Mouse (Mus musculus): Measurements from ENCODE around the gene Fgfr2.
"Not testable (repeated sequence)": the region's sequence is repeated elsewhere in the genome, so short reads cannot be mapped to it uniquely, and the experiment has no call there.

The Fgfr2 gene

DNA sequence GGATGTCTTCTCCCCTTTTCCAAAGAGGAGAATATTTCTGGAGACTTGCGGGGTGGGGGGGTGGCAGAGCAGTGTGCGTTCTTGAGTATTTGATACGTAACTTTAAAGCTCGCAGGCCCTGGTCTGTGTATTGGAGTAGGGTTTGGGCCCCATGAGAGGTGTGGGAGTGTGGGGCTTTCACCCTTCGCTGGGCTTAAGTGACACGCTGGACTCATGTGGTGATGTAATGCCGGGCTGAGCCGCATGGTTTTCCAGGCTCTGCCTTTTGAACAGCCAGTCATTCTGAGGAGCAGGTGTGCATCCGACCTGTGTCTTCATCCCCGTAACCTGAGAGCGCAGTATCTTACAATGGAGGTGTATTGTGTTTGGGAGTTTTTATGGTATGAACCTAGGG lies 2429.4 kb downstream of the Fgfr2 start:
- no peak for DNase-seq

DNA sequence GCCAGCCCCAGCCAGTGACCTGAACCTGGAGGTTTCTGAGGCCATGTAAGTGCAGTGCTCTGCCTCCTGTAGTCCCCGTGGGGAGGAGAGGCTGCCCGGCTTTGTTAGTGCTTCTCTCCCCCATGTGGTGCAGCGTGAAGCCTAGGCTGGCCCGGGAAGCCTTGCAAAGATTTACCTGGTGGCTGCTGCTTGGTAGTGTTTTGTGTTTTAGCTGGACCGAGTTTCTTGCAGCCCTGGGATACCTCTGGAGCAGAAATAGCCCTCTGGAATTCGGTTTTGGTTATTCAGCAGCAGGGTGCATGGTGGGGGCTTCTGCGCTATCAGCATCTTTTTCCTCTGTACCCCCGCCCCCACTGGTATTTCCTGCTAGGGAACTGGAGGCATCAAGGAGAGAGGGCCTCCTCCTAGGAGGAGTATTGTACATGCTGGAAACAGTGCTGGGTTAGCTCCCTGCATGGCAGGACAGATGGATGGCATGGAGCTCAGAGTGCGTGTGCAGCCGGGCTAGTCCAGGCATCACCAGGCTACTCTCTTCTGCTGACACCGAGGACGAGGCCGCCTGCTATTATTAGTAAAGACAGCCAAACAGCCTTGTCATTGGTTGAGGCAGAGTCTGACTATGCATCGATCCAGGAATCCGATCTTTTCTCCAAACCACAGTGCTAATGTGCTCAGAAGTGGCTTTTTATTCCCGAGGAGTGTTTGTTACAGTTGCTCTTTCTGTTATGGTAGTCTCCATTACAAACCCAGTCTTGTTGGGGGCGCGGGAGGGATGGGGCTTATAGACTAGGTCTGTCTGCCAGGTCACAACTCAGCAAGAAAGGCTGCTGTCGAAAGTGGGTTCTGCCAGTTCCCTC lies 2430.0 kb downstream of the Fgfr2 start:
- peak; percentile 34 for DNase-seq

DNA sequence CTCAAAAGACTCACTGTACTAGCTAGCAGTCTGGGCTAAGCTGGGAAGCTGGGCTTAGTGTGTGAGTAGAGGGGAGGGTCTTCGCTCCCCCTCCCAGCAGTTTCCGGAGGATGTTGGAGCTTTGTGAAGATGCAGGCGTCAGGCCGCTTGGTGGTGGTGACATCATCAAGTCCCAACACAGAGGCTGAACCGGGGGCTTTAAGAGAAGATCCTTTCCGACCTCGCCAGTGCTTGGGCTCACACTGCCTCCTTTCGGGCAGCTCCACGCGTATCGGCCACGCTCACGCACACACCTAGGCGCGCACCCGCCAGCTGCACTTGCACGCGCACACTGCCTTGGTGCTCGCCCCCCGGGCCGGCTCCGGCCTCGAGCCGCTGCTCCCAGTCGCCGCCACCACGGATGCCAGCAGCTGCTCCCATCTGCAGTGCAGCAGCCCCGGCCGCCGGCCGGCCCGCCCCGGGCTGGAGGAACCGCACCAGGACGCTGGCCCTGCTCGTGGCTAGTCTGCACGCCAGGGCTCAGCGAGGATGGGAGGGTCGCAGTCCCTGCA lies 2430.7 kb downstream of the Fgfr2 start:
- peak; percentile 76 for DNase-seq

DNA sequence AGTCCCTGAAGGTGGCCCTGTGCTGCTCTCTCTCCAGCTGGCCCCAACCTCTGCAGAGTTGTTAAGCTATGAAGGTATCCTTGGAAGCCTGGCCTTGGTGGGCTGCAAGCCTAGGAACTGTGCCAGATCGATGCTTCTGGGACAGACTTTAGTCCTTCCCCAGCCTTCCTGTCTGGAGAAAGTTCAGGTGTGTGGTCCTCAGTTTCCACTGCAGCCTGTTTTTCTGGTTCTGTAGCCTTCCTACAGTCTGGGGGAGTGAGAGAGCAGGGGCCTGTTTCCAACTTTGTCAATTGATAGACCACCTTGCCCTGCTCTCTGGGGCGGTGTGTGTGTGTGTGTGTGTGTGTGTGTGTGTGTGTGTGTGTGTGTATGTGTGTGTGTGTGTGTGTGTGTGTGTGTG lies 2431.2 kb downstream of the Fgfr2 start:
- DNase-seq, result no peak

DNA sequence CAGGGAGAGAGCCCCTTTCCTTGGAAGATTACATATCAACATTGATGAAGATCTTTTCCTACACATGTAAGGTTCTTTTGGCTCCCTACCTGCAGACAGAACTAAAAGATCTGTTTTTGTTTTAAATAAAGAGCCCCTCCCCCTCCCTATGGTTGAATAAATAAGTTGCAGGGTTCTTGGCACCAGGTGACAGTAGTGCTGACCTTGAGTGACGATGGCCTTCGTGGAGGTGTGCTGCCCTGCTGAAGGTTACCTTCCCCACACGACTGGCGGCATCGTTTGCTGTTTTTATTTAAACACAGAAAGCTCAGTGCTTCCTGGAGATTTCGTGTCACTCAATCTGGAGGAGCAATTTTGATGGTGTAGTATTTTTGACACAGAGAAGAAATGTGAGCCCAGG lies 2432.3 kb downstream of the Fgfr2 start:
- DNase-seq, result no peak

DNA sequence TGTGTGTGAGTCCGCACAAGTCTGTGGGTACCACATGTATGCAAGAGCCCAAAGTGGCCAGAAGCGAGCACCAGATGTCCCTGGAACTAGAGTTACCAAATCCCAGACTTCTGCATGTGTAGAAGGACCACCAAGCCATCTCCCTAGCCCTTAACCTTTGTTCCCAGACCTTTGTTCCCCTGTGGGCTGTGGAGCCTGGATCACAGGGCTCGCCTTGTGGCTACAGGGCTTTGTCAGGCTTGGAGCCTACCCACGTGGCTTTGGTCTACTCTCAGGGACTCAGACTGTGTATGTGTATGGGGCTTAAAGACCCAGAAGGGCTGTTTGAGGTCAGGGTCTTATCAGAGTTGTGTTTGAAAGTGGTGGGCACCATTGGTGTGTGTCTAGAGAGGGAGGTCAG lies 2434.5 kb downstream of the Fgfr2 start:
- DNase-seq, result no peak

DNA sequence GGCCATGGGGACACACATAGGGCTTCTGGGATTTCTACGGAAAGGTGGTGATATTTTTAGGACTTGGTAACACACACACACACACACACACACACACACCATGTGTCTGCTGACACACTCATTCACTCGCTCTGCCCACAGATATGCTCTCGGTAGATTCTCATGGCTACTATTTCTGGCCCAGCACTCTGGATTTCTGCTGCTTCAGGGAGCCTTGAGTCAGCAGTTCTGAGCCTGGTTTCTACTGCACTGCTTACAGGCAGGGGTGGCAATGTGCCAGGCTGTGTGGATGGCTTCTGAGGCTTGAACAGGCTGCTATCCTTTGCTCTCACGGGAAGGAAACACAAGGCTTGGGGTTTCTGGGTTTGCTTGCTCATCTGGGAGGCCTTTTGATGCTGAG lies 2441.4 kb downstream of the Fgfr2 start:
- DNase-seq, result peak; percentile 83

DNA sequence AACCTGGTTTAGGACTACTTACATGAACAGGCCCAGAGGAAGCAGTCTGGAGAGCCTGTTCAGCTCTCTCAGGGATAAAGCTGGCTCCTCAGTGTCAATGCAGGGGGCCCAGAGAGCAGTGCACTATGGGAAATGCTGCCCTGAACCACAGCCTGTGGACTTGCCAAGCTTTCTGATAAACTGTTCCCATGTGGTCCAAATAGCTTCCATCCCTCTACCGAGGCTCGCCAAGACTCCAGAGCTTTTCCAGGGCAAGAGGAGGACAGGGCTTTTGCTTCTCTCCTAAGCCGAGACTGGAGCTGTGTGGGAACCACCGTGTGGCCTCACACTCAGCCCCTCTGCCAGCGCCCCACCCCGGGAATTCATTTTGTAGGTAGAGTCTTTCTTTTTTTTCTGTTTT lies 2444.7 kb downstream of the Fgfr2 start:
- no peak for DNase-seq

DNA sequence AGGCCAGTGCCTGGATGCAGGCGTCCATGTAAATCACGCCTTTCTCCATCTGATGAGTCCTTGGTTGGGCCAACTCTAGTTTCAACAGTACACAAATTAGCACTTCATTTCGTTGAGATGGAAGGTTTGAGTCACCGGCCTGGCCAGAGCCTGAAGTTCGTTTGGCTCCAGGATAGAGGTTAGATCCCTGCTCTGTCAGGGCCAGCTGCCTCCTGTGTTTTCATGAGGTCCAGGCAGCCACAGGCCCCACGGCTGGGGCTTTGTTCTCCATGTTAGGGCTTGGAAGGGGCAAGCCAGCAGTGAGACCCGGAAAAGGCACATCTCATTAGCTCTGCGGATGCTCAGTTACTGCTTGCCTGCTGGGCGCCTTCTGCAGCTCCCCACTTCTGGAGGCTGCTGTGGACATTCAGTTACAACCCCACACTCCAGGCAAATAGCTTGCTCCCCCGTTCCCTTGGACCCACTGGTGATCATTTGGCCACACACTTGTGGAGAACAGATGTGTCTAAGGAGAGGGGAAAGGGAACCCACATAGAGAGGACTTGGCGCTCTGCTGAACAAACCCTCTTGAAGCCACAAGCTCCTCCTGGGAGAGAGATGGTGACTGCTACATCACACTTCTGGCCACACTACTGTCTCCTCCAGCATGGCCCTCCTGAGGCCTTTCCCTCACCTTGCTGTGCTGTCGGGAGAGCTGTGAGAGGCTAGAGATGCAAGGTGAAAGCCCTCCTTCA lies 2445.4 kb downstream of the Fgfr2 start:
- DNase-seq, result no peak

DNA sequence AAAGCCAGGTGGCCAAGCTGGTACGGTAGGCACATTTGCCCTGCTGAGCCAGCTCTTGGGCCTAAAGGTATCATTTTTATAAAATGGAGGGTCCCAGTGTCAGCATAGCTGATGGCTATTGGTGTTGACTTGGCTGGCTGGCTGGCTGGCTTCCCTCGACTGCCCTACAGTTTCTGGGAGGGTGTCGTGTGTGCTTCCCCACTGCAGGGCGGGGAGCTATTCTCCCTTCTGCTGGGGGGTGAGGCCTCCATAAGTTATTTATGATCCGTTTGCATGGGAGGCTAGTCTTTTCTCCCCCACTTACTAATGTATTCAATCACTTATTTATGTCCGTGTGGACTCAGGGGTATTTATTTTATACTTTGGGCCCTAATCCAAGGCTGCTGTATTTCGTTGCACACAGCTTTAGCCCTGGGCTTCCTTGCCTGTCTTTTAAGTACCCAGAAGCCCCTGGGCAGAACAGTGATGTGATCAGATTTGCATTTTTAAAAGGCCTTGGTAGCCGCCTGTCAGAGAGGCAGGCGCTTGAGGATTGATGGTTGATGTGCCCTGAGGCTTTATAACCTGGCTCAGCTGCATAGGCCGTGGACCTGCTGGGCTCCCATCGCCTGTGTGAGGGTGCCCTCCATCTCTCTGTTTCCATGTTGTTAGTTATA lies 2446.1 kb downstream of the Fgfr2 start:
- DNase-seq, result no peak

DNA sequence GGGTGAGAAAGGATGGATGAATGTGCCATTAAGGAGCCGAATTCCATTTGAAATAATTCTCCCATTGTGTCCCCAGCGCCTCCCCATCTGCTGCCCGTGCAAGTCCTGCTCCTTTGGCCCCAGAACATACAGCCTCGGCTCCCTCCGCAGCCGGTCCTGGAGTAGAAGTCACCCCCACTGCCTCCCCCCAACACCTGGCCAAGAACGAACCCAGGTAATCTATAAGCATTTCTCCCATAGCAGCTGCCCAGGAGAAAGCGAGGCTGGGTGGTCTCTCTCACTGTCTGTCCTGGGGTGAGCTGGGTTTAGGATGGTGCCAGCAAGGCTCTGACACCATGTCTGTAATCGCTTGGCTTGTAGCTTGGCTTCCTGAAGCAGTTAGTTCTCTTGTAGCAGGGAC lies 2448.6 kb downstream of the Fgfr2 start:
- DNase-seq, result no peak

DNA sequence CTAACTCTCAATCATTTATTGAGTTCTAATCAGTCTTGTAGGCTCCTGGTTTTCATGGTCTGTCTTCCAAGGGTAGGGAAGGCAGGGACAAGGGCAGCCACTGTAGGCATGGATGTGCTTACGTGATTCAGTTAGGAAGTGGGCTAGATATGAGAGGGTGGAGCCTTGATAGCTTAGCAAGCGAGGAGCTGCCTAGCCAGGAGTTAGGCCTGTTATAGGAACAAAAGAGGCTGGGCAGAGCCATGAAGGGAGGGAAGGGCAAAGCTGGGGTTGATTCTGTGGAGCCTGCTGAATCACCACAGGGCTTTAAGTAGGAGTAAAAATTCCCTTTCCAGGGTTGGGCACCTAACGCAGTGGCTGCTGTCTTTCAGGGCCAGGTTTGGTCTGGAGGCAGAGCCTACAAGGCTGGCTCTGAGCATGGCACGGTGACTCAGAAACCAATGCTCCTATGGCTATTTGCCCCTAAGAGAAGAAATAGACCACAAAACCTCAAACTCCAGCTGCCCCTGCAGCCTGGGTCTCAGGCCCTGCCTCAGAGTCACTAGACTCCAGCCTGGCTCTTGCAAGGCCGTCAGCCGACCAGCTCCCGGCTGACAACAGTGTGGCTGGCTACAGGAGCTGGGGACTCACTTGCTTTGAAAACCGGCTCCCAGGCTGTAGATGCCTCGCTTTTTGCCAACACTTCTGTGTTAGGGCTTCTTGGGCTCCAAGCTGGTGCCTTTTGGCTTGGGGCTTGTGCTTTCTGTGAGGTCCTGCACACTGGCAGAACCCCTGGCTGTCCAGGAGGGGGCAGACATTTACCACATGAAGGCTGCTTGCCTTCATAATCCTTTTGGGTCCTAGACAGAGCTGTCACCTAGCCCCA lies 2449.7 kb downstream of the Fgfr2 start:
- peak; percentile 27 for DNase-seq

DNA sequence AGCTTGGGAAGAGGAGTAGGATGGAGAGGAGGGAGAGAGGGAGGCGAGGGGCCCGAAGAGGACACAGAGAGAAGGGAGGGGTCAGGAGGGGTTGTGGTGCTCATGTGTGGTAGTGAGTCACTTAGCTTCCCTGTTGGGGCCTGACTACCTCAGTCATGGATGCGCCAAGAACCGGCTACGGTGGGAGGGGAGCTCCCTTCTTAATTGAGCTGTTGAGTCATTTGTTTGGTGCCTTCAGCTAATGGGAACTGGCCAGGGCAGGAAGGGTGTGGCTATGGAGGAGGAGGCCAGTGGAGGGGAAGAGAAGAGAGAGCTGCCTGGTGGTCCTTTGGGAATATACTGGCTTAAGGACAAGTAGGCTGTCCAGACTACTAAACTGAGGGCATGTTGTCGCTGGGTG lies 2451.8 kb downstream of the Fgfr2 start:
- DNase-seq, result no peak

DNA sequence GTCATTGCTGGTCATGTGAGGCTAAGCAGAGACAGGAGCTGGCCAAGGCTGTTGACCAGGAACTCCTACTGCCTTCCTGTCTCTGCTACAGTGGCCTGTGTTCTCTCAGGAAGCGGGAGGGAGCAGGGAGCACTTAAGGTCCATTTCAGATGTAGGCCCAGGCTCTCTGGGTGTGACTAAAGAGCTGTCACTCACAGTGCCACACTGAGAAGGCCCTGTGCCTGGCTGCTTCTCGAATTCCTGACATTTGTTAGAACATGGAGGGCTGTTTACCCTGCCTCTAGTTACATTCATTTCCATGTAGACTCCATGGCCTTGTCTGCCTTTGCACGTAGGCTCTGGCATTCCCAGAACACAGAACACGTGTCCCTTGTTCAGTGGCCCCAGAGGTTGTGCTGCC lies 2452.8 kb downstream of the Fgfr2 start:
- DNase-seq, result no peak

DNA sequence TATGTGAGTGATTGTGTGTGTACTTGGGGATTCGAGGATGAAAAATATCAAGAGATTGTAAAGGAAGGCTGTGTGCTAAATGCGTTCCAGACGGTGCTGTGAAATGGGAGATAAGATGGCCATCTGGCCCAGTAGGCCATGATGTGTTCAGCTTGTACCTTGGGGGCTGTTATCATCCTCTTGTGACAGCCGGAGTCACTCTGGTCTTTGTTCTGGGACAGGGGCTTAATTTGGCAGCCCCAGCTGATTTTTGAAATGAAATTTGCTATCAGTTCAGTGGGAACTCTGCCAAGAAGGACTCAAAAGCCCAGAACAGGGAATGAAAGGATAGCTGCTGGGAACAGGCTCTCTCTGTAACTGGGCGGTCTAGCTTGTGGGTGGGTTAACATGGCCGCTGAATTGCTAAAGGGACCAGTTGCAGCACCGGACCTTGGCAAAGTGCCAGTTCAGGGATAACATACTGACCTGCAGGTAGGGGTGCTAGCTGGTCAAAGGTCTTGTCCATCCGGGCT lies 2453.7 kb downstream of the Fgfr2 start:
- no peak for DNase-seq

DNA sequence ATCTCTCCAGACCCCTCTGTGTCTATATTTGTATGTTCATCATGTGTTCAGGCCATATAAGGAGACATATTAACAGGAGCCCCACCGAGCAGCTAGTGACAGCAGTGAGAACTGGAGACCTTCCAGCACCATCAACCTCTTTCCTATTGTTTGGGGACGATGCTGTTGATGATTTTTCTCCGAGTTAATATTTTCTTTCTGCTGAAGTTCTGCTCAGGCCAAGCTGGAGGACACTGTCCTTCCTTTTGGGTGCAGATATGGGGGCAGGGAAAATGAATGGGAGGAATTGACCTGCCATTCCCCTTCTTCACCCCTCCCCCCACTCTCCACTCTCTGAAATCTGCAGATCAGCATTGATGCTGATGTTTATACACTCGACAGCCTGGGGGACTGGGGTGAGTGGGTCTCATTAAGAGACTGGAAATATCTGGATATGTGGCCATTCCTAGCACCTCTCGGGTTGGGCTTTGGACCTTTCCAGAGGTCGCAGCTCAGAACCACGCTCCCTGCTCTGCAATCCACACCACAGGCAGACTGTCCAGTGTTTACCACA lies 2454.3 kb downstream of the Fgfr2 start:
- peak; percentile 44 for DNase-seq

DNA sequence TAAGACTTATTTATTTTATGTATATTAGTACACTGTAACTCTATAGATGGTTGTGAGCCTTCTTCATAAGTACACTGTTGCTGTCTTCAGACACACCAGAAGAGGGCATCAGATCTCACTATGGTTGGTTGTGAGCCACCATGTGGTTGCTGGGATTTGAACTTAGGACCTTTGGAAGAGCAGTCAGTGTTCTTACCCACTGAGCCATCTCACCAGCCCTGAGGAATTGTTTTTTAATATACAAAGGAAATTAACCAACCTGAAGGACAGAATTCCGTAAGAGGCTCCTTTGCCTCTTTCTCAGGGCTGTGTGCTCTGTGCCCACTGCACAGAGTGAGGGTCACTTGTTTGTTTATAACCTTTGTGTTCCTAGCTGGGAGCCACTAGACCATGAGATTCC lies 2455.1 kb downstream of the Fgfr2 start:
- DNase-seq, result not testable (repeated sequence)

DNA sequence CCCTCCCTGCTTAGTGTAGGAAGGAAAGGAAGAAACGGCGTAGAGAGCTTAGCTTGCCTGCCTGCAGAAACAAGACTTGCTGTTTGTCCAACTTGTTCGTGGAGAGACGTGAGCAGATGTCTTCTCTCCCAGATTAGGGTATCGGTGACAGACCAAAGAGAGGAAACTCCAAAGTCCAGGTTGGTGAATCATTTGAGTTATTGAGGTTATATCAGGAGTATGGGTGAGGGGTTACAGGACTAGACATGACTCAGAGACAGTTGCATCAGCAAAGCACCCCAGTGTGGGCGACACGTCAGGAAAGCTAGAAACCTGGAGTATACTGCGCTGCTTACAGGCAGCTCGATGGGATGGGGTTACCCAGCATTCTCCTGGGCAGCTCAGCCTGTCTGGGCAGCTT lies 2457.8 kb downstream of the Fgfr2 start:
- no peak for DNase-seq

DNA sequence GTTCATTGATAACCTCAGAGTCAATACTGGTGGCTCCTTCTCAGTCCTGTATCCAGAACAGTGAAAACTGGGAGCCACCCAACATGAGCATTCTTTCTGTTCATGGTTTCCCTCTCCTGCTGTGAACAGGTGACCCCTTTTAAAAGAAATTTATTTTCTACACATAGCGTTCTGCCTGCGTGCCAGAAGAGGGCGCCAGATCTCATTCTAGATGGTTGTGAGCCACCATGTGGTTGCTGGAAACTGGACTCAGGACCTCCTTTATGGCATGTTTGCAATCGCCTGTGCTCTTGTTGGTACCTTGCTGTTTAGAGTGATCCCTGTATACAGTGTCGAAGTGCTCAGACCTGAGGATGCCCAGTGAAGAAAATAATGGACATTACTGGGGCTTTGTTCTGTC lies 2458.5 kb downstream of the Fgfr2 start:
- no peak for DNase-seq

DNA sequence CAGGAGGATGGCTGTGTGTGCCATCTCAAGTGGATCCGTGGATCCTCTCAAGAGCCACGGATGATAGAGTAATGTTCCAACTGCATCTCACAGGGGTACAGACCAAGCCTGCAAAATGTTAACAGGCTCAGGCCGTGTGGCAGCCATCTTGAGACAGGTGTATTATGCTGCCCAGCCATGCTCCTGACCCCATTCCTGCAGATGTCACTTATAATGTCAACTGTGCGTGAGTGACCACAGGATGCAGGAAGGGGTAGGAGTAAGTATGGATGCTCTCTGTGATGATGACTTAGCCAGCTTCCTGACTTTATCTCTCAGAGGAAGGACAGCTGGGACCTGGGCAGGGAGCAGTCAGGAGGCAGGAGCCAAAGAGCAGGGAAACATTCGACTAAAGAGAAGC lies 2459.1 kb downstream of the Fgfr2 start:
- DNase-seq, result no peak

DNA sequence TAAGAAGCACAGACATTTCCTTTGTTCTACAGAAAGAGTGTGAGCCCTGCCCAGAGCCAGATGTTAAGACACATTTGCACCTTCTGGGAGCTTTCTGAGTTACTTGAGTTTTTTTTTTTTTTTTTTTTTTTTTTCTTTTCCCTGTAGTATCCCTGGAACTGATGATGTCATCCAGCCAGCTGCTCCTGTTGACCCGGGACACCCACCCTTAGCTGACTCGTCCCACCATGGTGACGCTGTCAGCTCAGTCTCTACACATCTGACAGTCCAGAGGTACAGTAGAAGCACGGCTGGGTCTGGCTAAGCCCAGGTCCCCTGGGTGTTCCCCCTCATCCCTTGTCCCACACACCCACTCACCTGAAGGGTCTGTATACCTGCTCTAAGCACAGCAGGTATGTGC lies 2460.3 kb downstream of the Fgfr2 start:
- DNase-seq, result no peak

DNA sequence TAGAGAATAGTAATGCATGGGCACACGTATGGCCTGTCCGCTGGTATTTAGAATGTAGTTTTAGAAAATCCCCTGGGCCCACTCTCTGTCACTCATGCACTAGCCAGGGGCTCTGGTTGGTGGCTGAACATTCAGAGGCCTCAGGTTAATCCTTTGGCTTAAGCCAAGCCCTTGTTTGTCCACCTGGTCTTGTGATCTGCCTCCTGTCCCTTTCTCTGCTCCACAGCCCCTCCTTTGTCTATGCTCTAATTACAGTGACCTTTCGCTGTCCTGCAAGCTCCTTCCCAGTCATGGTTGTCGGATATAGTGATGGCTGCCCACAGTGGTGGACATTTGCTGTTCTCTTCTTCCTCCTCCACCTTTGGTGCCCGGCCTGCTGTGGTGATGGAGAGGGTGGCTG lies 2460.9 kb downstream of the Fgfr2 start:
- no peak for DNase-seq

Measured in layer of hippocampus, adult 9-11 months (tissue).